Mouse (Mus musculus): ENCODE measurements around the gene Atp8a1. TPM values are rescaled to one million over a fixed set of nuclear protein-coding genes. Genes with fewer than 3 reads are reported as not detected.

The Atp8a1 gene
- 61.2 and 64.2 TPM in 2 replicates for polyA plus RNA-seq (2016; fragmentation: Nextera tagmentation; extraction: Ambion mirVana)

- Histone ChIP-seq H3K27me3 (replicated peaks) (no peaks in the 10 kb centered on the region), H3K4me3 (peak within 1 kb of the TSS; percentile 88), H3K9me3 (replicated peaks) (no peaks in the 10 kb centered on the region), H3K9ac (peak within 1 kb of the TSS; percentile 93), H3K27ac (peak within 1 kb of the TSS; percentile 89), H3K36me3 (no peaks in the 10 kb centered on the region), H3K4me1 (peaks cover 57% of the 10 kb centered on the region), H3K4me2 (peak within 1 kb of the TSS; percentile 94)
- peak; percentile 93 for ATAC-seq
- WGBS (ENCODE audit: insufficient replicate concordance), result 2% methylated on average over 58 of the region's 64 CpGs
These were observed at the start of gene Atp8a1 for GRCm38 (mm10) chr5:67847253-67848165. Atp8a1 (minus strand) TSS chr5:67847434.

GRCm38 (mm10) chr5:67884422-67885210, 37.4 kb upstream of the Atp8a1 start:
- no peaks in the 10 kb centered on the region for H3K27me3 ChIP-seq (replicated peaks)
- no peaks in the 10 kb centered on the region for H3K9me3 ChIP-seq (replicated peaks)
- no peak for ATAC-seq
- no peak overlapping the region for H3K4me2 ChIP-seq
- no peak overlapping the region for H3K9ac ChIP-seq
- no peak overlapping the region for H3K4me3 ChIP-seq
- H3K4me1 ChIP-seq, result peaks cover 18% of the 10 kb centered on the region
- H3K36me3 ChIP-seq, result no peaks in the 10 kb centered on the region
- H3K27ac ChIP-seq, result no peak overlapping the region
- WGBS (ENCODE audit: insufficient replicate concordance), result 78% methylated on average over 9 of the region's 9 CpGs

- 60% methylated on average over 1 of the region's 1 CpGs for WGBS (ENCODE audit: insufficient replicate concordance)
- peak; percentile 82 for ATAC-seq
These were observed 36.4 kb upstream of the Atp8a1 start for GRCm38 (mm10) chr5:67883564-67884171.

GRCm38 (mm10) chr5:67871414-67871813, 24.2 kb upstream of the Atp8a1 start:
- ATAC-seq, result no peak

More at GRCm38 (mm10) chr5:67883564-67884171, 36.4 kb upstream of the Atp8a1 start:
- no peaks in the 10 kb centered on the region for H3K36me3 ChIP-seq
- no peak overlapping the region for H3K4me3 ChIP-seq
- H3K27me3 ChIP-seq (replicated peaks), result peaks cover 4% of the 10 kb centered on the region
- no peak overlapping the region for H3K27ac ChIP-seq
- no peaks in the 10 kb centered on the region for H3K9me3 ChIP-seq (replicated peaks)
- no peak overlapping the region for H3K9ac ChIP-seq
- peaks cover 18% of the 10 kb centered on the region for H3K4me1 ChIP-seq
- no peak overlapping the region for H3K4me2 ChIP-seq

GRCm38 (mm10) chr5:67866221-67866620, 19.0 kb upstream of the Atp8a1 start:
- Histone ChIP-seq H3K27me3 (replicated peaks) (no peaks in the 10 kb centered on the region), H3K9ac (0 out of 2 replicates have a peak overlapping the region, but pooled peaks have one; percentile 1), H3K36me3 (no peaks in the 10 kb centered on the region), H3K4me3 (no peak overlapping the region), H3K4me1 (peaks cover 33% of the 10 kb centered on the region), H3K27ac (peak overlapping the region; percentile 20; the same call in 1 of the 2 replicates), H3K4me2 (peak overlapping the region; percentile 41), H3K9me3 (replicated peaks) (no peaks in the 10 kb centered on the region)
- peak; percentile 61 for ATAC-seq
- WGBS (ENCODE audit: insufficient replicate concordance), result 61% methylated on average over 9 of the region's 9 CpGs

More at GRCm38 (mm10) chr5:67871414-67871813, 24.2 kb upstream of the Atp8a1 start:
- 40% methylated on average over 3 of the region's 3 CpGs for WGBS (ENCODE audit: insufficient replicate concordance)
- Histone ChIP-seq H3K9me3 (replicated peaks) (no peaks in the 10 kb centered on the region), H3K4me3 (no peak overlapping the region), H3K4me1 (peaks cover 14% of the 10 kb centered on the region), H3K36me3 (no peaks in the 10 kb centered on the region), H3K4me2 (no peak overlapping the region), H3K9ac (no peak overlapping the region), H3K27me3 (replicated peaks) (no peaks in the 10 kb centered on the region), H3K27ac (no peak overlapping the region)

GRCm38 (mm10) chr5:67865670-67866069, 18.4 kb upstream of the Atp8a1 start:
- Histone ChIP-seq H3K4me2 (peak overlapping the region; percentile 41), H3K9ac (0 out of 2 replicates have a peak overlapping the region, but pooled peaks have one; percentile 39), H3K27ac (peak overlapping the region; percentile 20; the same call in 1 of the 2 replicates), H3K36me3 (no peaks in the 10 kb centered on the region), H3K4me3 (no peak overlapping the region), H3K4me1 (peaks cover 33% of the 10 kb centered on the region), H3K27me3 (replicated peaks) (no peaks in the 10 kb centered on the region), H3K9me3 (replicated peaks) (no peaks in the 10 kb centered on the region)
- ATAC-seq, result peak; percentile 80
- 16% methylated on average over 5 of the region's 5 CpGs for WGBS (ENCODE audit: insufficient replicate concordance)

- no peaks in the 10 kb centered on the region for H3K9me3 ChIP-seq (replicated peaks)
- WGBS (ENCODE audit: insufficient replicate concordance), result 15% methylated on average over 2 of the region's 2 CpGs
- no peak overlapping the region for H3K4me3 ChIP-seq
- H3K9ac ChIP-seq, result no peak overlapping the region
- H3K4me2 ChIP-seq, result 0 out of 2 replicates have a peak overlapping the region, but pooled peaks have one; percentile 5
- peak; percentile 76 for ATAC-seq
- no peaks in the 10 kb centered on the region for H3K36me3 ChIP-seq
- no peak overlapping the region for H3K27ac ChIP-seq
- no peaks in the 10 kb centered on the region for H3K27me3 ChIP-seq (replicated peaks)
- peaks cover 33% of the 10 kb centered on the region for H3K4me1 ChIP-seq
These were observed 17.4 kb upstream of the Atp8a1 start for GRCm38 (mm10) chr5:67864508-67865060.

GRCm38 (mm10) chr5:67863950-67864391, 16.7 kb upstream of the Atp8a1 start:
- WGBS (ENCODE audit: insufficient replicate concordance), result 48% methylated on average over 10 of the region's 10 CpGs
- no peak overlapping the region for H3K27ac ChIP-seq
- H3K9me3 ChIP-seq (replicated peaks), result no peaks in the 10 kb centered on the region
- no peak overlapping the region for H3K4me3 ChIP-seq
- H3K9ac ChIP-seq, result no peak overlapping the region
- ATAC-seq, result no peak
- no peaks in the 10 kb centered on the region for H3K27me3 ChIP-seq (replicated peaks)
- H3K36me3 ChIP-seq, result no peaks in the 10 kb centered on the region
- peaks cover 33% of the 10 kb centered on the region for H3K4me1 ChIP-seq
- H3K4me2 ChIP-seq, result no peak overlapping the region

GRCm38 (mm10) chr5:67854963-67855606, 7.9 kb upstream of the Atp8a1 start:
- no peaks in the 10 kb centered on the region for H3K4me1 ChIP-seq
- no peak overlapping the region for H3K4me2 ChIP-seq
- H3K9ac ChIP-seq, result no peak overlapping the region
- ATAC-seq, result no peak
- no peak overlapping the region for H3K27ac ChIP-seq
- H3K36me3 ChIP-seq, result no peaks in the 10 kb centered on the region
- H3K27me3 ChIP-seq (replicated peaks), result no peaks in the 10 kb centered on the region
- H3K9me3 ChIP-seq (replicated peaks), result no peaks in the 10 kb centered on the region
- H3K4me3 ChIP-seq, result no peak overlapping the region
- WGBS (ENCODE audit: insufficient replicate concordance), result 60% methylated on average over 6 of the region's 6 CpGs

GRCm38 (mm10) chr5:67852860-67853259, 5.6 kb upstream of the Atp8a1 start:
- no peaks in the 10 kb centered on the region for H3K9me3 ChIP-seq (replicated peaks)
- H3K4me3 ChIP-seq, result no peak overlapping the region
- no peak overlapping the region for H3K27ac ChIP-seq
- H3K36me3 ChIP-seq, result no peaks in the 10 kb centered on the region
- H3K4me1 ChIP-seq, result peaks cover 18% of the 10 kb centered on the region
- no peak overlapping the region for H3K4me2 ChIP-seq
- no peak for ATAC-seq
- no peak overlapping the region for H3K9ac ChIP-seq
- no peaks in the 10 kb centered on the region for H3K27me3 ChIP-seq (replicated peaks)
- WGBS (ENCODE audit: insufficient replicate concordance), result 59% methylated on average over 2 of the region's 2 CpGs

GRCm38 (mm10) chr5:67849411-67849810, 2.2 kb upstream of the Atp8a1 start:
- Histone ChIP-seq H3K4me3 (no peak overlapping the region), H3K9me3 (replicated peaks) (no peaks in the 10 kb centered on the region), H3K4me1 (peaks cover 39% of the 10 kb centered on the region), H3K9ac (no peak overlapping the region), H3K27me3 (replicated peaks) (no peaks in the 10 kb centered on the region), H3K27ac (no peak overlapping the region), H3K4me2 (no peak overlapping the region), H3K36me3 (no peaks in the 10 kb centered on the region)
- no peak for ATAC-seq
- 65% methylated on average over 4 of the region's 4 CpGs for WGBS (ENCODE audit: insufficient replicate concordance)
